Mouse (Mus musculus) urinary bladder, postnatal 10 days (tissue): ENCODE results near the gene Maco1.

Experiments
- DNase-seq: peaks from one replicate; pipeline ENCODE4 v3.0.0; 2022; ENCODE audit warnings: low spot score

The Maco1 gene

GRCm38 (mm10) chr4:134772805-134773674, 80.1 kb downstream of the Maco1 start:
- no peak for DNase-seq

GRCm38 (mm10) chr4:134769891-134770290, 83.3 kb downstream of the Maco1 start:
- DNase-seq, result no peak

- no peak for DNase-seq
These were observed 83.9 kb downstream of the Maco1 start for GRCm38 (mm10) chr4:134769081-134769811.

- DNase-seq, result no peak
These were observed 84.8 kb downstream of the Maco1 start for GRCm38 (mm10) chr4:134768226-134768888.

GRCm38 (mm10) chr4:134767426-134768225, 85.5 kb downstream of the Maco1 start, which contains the start of gene Ldlrap1:
Ldlrap1 (minus strand) TSS chr4:134768024.
- DNase-seq, result peak; percentile 43

GRCm38 (mm10) chr4:134766904-134767425, 86.2 kb downstream of the Maco1 start:
- no peak for DNase-seq

GRCm38 (mm10) chr4:134766277-134766676, 86.9 kb downstream of the Maco1 start:
- no peak for DNase-seq

- no peak for DNase-seq
These were observed 88.8 kb downstream of the Maco1 start for GRCm38 (mm10) chr4:134764333-134764732.

- DNase-seq, result no peak
These were observed 90.8 kb downstream of the Maco1 start for GRCm38 (mm10) chr4:134762360-134762759.

GRCm38 (mm10) chr4:134760793-134761201, 92.3 kb downstream of the Maco1 start:
- no peak for DNase-seq

GRCm38 (mm10) chr4:134760281-134760680, 92.9 kb downstream of the Maco1 start:
- DNase-seq, result no peak

- DNase-seq, result no peak
These were observed 93.6 kb downstream of the Maco1 start for GRCm38 (mm10) chr4:134759564-134759963.

- DNase-seq, result no peak
These were observed 94.2 kb downstream of the Maco1 start for GRCm38 (mm10) chr4:134758922-134759321.

GRCm38 (mm10) chr4:134758367-134758766, 94.8 kb downstream of the Maco1 start:
- no peak for DNase-seq

- no peak for DNase-seq
These were observed 96.2 kb downstream of the Maco1 start for GRCm38 (mm10) chr4:134756953-134757352.

GRCm38 (mm10) chr4:134754941-134755340, 98.2 kb downstream of the Maco1 start:
- DNase-seq, result no peak

- no peak for DNase-seq
These were observed 98.8 kb downstream of the Maco1 start for GRCm38 (mm10) chr4:134754371-134754770.

- no peak for DNase-seq
These were observed 99.5 kb downstream of the Maco1 start for GRCm38 (mm10) chr4:134753516-134754261.

- no peak for DNase-seq
These were observed 100.2 kb downstream of the Maco1 start for GRCm38 (mm10) chr4:134752911-134753426.
